Mouse (Mus musculus): ENCODE measurements around the gene Inf2.

- TF ChIP-seq POLR2A (IDR thresholded peaks at IDR 0.05; ENCODE audit: low read depth, low read length) (no peak), CTCF (IDR thresholded peaks at IDR 0.05; ENCODE audit: extremely low read depth, insufficient read depth, insufficient read length, insufficient replicate concordance) (no peak)
Observed at GRCm38 (mm10) chr12:112633686-112634085, 45.1 kb downstream of the Inf2 start.
